Mouse (Mus musculus): ENCODE results near the gene Myrf. TPM values are rescaled to one million over a fixed set of nuclear protein-coding genes. Genes with fewer than 3 reads are reported as not detected.
A peak's percentile ranks its signal among the peaks of the same experiment; 100 is the strongest.

Gene Myrf
- total RNA-seq, 1 experiment from 2014 or later = not detected

DNA sequence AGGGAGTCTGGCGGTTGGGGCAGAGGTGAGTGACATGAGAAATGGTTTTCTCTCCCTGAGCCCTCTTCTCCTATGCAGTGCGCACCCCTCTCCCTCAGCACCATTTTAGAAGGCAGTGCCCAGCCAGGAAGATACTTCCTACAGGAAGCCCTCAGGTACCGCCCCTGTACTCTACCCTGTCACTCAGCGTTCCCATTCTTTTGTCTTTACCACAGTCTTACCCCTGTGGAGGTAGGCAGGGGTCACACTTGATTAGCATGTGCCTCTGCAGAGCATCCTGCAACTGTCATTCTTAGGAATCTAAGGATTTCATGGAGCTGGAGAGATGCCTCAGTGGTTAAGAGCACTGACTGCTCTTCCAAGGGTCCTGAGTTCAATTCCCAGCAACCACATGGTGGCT, 17.0 kb downstream of the Myrf start:
- no peak for ATAC-seq (replicated peaks in 1 of 2; ENCODE audit: insufficient read depth in 1 of 2, low FRiP score in 2 of 2, low TSS enrichment in 1 of 2, low read depth in 1 of 2, poor library complexity in 2 of 2, severe bottlenecking in 2 of 2)

DNA sequence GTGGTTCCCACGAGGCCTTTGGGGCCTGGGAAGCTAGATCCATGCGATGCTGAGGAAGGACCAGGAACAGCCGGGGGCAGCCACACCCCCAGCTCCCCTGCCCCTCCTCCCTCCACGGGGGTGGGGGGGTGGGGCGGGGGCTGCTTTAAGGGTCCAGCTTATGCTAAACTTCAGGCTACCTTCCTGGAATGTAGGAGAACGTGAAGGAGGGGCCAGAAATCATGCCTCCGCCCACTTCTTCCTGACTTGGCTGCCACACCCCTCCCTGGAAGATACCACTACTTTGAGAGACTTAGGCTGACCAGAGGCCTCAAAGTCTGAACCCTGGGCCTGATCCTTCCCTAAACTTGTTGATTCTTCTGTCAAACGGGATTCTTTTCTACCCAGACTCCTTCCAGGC, 17.9 kb downstream of the Myrf start:
- no peak for ATAC-seq (replicated peaks in 1 of 2; ENCODE audit: insufficient read depth in 1 of 2, low FRiP score in 2 of 2, low TSS enrichment in 1 of 2, low read depth in 1 of 2, poor library complexity in 2 of 2, severe bottlenecking in 2 of 2)

DNA sequence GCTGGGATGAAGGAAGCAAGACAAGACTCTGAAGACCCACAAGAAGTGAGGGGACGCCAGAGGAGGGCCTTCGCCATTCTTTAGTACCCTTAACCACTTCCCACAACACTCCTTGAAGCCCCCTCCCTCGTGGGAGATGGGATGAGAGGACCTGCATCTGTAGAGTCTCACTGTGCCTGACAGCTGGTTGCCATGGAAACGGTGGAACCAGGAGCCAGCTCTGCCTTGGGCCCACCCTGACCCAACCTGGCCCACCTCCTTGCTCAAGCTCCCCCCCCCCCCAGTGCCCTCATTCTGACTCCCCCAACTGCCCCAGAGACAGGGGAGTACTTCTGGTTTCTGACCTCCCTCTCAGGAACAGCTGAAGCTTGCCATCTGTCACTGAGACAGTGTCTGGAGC, 19.0 kb downstream of the Myrf start:
- no peak for ATAC-seq (replicated peaks in 1 of 2; ENCODE audit: insufficient read depth in 1 of 2, low FRiP score in 2 of 2, low TSS enrichment in 1 of 2, low read depth in 1 of 2, poor library complexity in 2 of 2, severe bottlenecking in 2 of 2)

DNA sequence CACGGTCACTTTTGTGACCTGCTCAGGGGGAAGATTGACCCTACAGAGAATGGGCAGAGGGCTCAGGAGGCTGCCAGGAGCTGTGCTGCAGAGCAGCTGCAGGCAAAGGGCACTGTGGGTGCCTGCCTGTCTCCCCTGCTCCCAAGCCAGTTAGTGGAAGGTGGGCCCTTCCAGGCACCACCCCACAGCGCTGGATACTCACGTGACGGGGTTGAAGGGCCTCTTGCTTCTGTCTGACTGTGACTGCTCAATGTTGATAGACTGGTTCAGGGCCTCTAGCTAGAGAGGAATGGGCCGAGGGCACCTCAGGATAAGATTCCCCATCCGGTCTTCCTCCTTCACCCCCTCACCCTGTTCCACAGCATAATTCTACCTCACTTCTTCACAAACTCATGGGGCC, 21.0 kb downstream of the Myrf start:
- no peak for ATAC-seq (replicated peaks in 1 of 2; ENCODE audit: insufficient read depth in 1 of 2, low FRiP score in 2 of 2, low TSS enrichment in 1 of 2, low read depth in 1 of 2, poor library complexity in 2 of 2, severe bottlenecking in 2 of 2)

DNA sequence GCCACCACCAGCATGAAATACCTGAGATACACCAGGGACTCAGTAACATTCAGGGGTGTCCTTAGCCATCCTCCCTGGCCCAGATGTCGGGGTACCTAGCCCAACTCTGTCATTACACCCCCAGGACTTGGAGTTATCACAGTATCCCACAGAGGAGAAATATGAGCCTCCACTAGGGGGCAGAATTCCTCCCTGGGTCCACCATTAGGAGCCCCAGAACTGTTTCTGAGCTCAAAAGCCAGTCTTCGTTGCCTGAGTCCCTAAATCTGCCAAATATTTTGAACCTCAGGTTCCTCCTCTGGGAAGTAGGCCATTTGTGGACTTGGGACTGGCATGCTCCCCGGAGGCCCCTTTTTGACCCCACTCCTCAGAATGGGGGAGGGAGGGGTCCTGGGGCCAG, 21.4 kb downstream of the Myrf start:
- no peak; a peak in 1 of 4 replicates for ATAC-seq (replicated peaks in 1 of 2; ENCODE audit: insufficient read depth in 1 of 2, low FRiP score in 2 of 2, low TSS enrichment in 1 of 2, low read depth in 1 of 2, poor library complexity in 2 of 2, severe bottlenecking in 2 of 2)

DNA sequence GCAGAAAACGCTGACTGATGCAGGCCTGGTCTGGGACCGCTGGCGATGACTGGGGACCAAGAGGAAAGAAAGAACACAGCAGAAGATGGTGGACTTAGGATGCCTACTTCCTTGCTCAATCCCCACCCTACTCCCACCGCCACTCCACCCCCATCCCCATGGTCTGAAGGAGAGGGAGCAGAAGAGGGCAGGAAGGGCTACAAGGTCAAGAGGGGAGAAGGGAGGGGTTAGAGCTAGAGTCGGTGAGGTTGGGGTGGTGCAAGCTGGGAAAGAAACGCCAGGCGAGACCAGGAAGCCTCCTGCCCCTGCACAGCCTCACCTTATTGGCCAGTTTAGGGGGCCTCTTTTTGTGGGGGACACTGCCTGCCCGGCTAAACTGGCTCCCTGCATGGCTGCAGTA, 24.4 kb downstream of the Myrf start:
- no peak for ATAC-seq (replicated peaks in 1 of 2; ENCODE audit: insufficient read depth in 1 of 2, low FRiP score in 2 of 2, low TSS enrichment in 1 of 2, low read depth in 1 of 2, poor library complexity in 2 of 2, severe bottlenecking in 2 of 2)

DNA sequence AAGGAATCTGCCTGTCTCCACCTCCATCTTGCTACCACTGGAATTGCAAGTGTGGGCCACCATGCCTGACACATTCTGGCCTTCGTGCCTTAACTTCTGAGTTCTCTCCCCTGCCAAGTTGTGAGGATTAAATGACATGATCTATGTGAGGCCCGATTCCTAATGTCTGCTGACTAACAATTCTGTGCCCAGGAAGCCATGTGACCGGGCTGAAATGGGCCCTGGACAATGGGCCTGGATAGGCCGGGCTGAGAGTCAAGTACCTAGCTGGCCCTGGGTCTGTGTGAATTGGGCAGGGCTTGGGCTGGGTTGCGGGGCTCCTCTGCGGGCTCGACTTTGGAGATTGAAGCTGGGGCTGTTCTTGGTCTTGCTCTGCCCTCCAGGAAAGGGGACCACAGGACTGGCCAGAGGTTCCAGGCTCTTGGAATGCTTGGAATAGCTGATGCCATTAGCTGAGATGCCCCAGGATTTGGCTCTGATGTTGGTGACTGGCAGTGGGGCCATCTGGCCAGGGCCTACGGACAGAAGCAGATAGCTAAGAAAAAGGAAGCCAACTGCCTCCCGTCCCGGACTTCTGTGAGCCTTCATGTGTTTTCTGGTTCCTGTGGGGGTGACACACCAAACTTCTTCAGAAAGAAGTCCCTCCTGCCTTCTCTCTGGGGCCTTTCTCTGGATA, 26.6 kb downstream of the Myrf start:
- ATAC-seq (replicated peaks in 1 of 2; ENCODE audit: insufficient read depth in 1 of 2, low FRiP score in 2 of 2, low TSS enrichment in 1 of 2, low read depth in 1 of 2, poor library complexity in 2 of 2, severe bottlenecking in 2 of 2) = no peak

DNA sequence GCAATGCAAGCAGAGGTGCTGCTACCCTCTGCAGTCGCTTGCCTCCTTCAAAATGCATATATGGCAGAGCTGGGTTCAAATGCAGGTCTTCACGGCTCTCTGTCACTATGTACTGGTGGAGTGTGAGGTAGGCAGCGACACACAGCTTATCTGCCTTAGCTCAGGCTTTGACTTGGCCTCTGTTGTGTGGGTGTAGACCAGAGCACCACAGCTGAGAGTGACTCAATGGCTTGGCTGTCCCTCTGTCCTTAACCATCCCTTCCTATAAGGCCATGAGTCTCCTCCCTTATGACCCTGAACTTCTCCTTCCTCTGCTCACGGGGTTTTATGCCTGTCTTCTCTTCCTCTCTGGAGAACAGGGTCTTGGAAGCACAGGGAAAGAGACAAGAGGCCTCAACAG, 29.7 kb downstream of the Myrf start:
- no peak for ATAC-seq (replicated peaks in 1 of 2; ENCODE audit: insufficient read depth in 1 of 2, low FRiP score in 2 of 2, low TSS enrichment in 1 of 2, low read depth in 1 of 2, poor library complexity in 2 of 2, severe bottlenecking in 2 of 2)

DNA sequence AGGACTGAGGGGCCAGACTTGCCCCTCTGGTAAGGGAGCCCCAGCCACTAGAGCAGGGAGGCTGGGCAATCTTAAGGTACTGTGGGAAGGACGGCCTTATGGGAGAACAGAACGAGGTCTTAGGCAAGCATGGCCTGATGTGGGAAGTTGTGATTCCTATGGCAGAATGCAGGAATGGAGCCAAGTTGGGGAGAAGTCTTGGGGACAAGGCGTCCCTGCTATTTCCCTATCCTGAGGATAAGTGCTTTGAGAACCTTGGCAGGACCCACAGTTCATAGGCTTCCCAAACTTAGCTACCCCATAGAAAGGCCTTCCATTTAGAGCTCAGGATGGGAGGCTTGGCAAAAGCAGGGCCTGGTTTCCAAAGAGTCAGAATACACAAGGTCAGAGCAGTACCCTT, 31.7 kb downstream of the Myrf start:
- ATAC-seq (replicated peaks in 1 of 2; ENCODE audit: insufficient read depth in 1 of 2, low FRiP score in 2 of 2, low TSS enrichment in 1 of 2, low read depth in 1 of 2, poor library complexity in 2 of 2, severe bottlenecking in 2 of 2) = no peak

DNA sequence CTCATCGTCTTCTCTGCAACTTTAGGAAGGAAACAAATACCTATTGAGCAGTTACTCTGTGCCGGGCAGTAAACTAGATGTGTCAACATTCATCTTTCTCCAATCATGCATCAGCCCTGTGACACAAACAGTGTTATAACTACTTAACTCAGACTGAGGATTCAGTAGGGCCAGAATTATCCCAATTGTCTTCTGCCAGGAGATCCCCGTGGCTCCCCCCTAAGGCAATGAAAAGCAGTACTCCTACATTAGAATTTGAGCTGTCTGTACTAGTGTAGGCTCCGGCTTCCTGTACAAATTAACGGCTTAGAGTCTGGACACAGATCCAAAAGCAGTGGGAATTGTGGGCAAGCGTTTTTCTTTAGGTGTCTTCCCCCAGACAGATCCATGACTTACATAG, 35.5 kb downstream of the Myrf start:
- no peak for ATAC-seq (replicated peaks in 1 of 2; ENCODE audit: insufficient read depth in 1 of 2, low FRiP score in 2 of 2, low TSS enrichment in 1 of 2, low read depth in 1 of 2, poor library complexity in 2 of 2, severe bottlenecking in 2 of 2)

DNA sequence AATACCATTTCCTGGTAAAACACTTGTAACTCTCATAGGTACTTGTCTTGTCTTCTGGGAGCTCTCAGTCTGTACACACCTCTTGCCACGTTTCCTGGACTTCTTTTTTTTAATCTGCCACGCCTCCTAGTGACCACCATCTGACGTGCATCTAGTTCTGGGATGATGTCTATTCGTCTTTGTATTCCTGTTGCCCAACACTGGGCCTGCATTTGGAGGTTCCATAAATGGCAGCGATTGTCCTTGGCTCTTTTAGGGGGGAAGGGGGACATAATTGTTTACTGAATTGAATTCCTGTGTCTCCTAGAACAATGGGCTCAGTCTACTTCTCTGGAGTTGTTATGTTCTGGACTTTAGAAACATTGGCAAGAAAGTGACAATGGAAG, 35.9 kb downstream of the Myrf start:
- ATAC-seq (replicated peaks in 1 of 2; ENCODE audit: insufficient read depth in 1 of 2, low FRiP score in 2 of 2, low TSS enrichment in 1 of 2, low read depth in 1 of 2, poor library complexity in 2 of 2, severe bottlenecking in 2 of 2) = peak; percentile 63 to 66; a peak in 3 of 4 replicates

DNA sequence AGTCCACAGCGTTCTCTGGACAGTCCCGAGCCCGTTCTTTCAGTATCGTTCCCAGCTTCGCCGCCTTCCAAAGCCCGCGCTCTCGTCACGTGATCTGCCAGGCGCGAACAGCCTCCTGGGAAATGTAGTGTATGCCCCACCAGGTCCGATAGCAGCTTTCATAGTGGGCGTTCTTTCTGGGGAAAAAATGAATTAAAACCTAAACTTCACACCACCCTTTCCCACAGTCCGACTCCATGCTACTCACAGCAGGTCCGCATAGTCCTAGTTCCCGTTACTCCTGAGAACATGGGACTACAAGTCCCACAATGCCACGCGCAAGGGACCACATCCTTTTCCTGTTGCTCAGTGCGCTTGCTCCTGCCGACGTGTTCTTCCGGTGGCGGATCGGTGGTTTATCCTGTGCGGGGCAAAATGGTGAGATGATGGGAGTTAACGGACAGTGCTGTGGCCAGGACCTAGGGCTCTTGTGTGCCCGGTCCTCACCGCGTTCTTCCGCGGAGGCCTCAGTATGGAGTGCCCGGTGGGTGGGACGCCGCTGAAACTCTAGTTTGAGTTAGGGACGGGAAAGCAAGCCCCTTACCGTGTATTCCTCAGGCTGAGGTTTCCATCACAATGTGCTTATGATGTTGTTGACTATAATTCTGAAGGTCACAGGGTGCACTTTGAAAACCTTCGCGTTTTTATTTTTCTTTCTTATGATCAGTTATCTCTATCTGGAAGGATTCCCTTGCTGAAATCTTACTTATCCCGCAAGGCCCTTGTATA, 36.5 kb downstream of the Myrf start, which contains the start of the genes Tmem258 and Fen1:
Tmem258 (plus strand) TSS at position 167 of the 768 bp plus-strand sequence.
Fen1 (minus strand) TSS at position 322 of the 768 bp plus-strand sequence.
- peak; percentile 90 to 96 for ATAC-seq (replicated peaks in 1 of 2; ENCODE audit: insufficient read depth in 1 of 2, low FRiP score in 2 of 2, low TSS enrichment in 1 of 2, low read depth in 1 of 2, poor library complexity in 2 of 2, severe bottlenecking in 2 of 2)

DNA sequence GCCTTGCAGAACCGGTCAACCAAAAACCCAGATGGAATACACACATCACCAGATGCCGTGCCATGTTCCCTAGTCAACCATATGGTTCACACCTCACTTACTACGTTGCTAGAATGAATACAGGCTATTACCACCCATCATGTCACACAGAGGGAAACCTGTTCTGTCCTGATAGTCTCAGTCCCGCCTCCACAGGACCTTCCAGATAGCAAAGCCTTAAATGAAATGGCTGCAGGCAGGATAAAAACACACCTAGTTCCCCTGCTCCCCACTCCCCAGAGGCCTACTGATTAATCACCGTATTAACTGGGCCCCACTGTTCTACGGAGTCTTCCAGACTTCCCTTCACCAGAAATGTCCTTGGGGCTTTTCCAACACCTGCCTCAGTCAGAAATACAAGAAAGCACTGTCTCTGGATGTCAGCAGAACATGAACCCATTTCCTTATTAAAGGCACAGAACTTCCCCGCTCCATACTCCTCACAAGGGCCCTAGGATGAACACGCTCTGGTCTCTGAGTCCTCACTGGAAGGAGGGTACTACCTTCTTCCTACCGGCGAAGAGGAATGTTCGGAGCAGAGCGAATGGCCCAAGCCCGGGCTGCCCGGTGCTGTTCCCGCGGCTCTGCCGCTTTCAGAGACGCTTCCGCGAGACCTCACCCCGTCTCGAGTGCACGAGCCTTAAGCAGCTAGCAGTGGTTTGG, 37.3 kb downstream of the Myrf start:
- ATAC-seq (replicated peaks in 1 of 2; ENCODE audit: insufficient read depth in 1 of 2, low FRiP score in 2 of 2, low TSS enrichment in 1 of 2, low read depth in 1 of 2, poor library complexity in 2 of 2, severe bottlenecking in 2 of 2) = peak in 1 of 2 experiments; percentile 2; a peak in 1 of 4 replicates

DNA sequence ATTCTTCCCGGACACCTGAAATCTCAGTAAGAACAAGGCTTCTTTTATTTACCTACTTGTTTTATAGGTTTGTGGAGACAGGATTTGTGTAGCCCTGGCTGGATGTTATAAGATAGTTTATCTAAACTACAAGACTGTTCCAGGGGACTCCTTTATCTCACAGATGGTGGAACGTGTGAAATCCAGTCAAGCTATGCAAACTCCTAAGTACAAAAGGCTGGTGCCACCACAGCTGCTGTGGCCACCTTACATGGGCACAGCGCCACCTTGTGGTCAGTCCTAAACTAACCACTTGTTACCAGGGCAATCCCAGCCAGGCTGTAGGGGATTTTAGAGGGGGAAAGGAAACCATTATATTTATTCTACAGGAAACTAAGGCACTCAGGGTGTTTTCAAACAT, 41.8 kb downstream of the Myrf start:
- peak; percentile 67 to 70 for ATAC-seq (replicated peaks in 1 of 2; ENCODE audit: insufficient read depth in 1 of 2, low FRiP score in 2 of 2, low TSS enrichment in 1 of 2, low read depth in 1 of 2, poor library complexity in 2 of 2, severe bottlenecking in 2 of 2)

DNA sequence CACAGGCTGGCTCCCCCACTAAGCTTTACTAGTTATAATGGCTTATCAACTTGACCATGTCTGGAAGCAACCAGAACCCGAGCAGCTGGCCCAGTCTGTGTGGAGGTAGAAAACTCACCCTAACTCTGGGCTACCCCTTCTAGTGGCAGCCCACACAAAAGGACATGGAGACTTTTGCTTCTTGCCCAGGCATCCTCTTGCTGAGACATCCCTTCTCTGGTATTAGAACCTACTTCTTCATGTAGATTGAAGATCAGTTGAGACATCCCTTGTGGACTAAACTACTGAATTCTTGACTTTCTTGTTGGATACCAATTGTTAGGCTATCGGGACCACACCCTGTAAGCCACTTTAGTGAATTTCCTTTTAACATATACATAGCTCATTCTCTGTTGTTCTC, 42.3 kb downstream of the Myrf start:
- ATAC-seq (replicated peaks in 1 of 2; ENCODE audit: insufficient read depth in 1 of 2, low FRiP score in 2 of 2, low TSS enrichment in 1 of 2, low read depth in 1 of 2, poor library complexity in 2 of 2, severe bottlenecking in 2 of 2) = no peak

DNA sequence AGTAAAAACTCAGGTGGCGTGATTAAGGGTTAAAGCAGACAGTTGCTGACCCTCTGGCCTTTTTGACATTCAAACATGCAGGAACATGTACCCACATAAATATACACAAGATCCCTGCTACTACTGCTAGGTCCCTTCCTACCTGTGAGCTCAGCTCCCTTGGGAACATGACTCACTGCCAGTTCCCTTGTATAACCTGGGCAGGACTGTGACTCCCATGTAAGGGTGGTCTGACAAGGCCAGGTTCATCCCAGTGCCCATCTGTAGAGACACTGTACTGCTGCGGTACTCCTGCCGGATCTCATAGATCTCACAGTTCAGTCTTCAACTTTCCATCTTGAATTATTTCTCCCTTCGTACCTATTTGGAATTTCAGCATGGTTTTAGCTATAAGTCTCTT, 43.4 kb downstream of the Myrf start:
- no peak for ATAC-seq (replicated peaks in 1 of 2; ENCODE audit: insufficient read depth in 1 of 2, low FRiP score in 2 of 2, low TSS enrichment in 1 of 2, low read depth in 1 of 2, poor library complexity in 2 of 2, severe bottlenecking in 2 of 2)

DNA sequence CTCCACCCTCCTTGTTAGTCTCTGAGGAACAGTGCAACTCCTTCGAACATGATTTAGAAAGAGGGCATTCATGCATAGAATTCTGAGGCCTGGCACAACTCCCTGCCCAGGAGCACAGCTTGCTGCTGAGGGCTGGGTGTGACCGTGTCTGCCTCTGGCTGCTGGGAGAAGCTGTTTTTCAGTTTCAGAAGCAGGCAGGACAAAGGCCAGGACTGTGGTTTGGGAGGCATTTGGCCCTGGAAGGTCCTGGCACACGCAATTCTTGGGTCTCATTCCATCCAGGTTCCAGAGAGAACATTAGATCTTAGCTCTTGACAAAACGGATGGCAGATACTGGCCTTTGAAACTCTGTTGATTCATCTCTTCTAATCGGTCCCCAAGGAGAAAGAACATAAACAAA, 45.3 kb downstream of the Myrf start:
- ATAC-seq (replicated peaks in 1 of 2; ENCODE audit: insufficient read depth in 1 of 2, low FRiP score in 2 of 2, low TSS enrichment in 1 of 2, low read depth in 1 of 2, poor library complexity in 2 of 2, severe bottlenecking in 2 of 2) = no peak

DNA sequence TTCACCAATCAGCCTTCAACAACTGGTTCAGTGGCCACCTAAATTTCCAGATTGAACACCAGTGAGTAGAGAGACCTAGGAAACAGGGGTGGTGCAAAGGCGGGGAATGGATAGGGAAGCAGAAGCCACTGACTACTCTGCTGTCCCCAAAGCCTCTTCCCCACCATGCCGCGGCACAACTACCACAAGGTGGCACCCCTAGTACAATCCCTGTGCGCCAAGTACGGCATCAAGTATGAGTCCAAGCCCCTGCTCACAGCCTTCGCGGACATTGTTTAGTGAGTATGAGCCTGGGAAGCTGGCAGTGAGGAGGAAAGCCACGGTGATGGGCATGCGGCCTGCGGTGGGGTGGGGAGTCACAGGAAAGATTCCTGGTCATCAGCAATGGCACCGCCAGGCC, 46.2 kb downstream of the Myrf start:
- ATAC-seq (replicated peaks in 1 of 2; ENCODE audit: insufficient read depth in 1 of 2, low FRiP score in 2 of 2, low TSS enrichment in 1 of 2, low read depth in 1 of 2, poor library complexity in 2 of 2, severe bottlenecking in 2 of 2) = no peak
